Mouse (Mus musculus) olfactory bulb, adult 2 months (tissue): ENCODE results near the gene Il2rg. TPM values are rescaled to one million over a fixed set of nuclear protein-coding genes. Genes with fewer than 3 reads are reported as not detected.
A peak's percentile ranks its signal among the peaks of the same experiment; 100 is the strongest.

Experiments
- H3K27ac ChIP-seq: fragments of 200-500 bp; 2 replicates; pipeline ENCODE4 v1.5.1; 2012; ENCODE audit warnings: low read depth, low read length; ENCODE audit not compliant: insufficient read depth
- H3K4me1 ChIP-seq: fragments of 200-500 bp; 2 replicates; pipeline ENCODE4 v1.6.1; 2012; ENCODE audit warnings: low read length; ENCODE audit not compliant: control insufficient read depth, insufficient read depth
- H3K4me3 ChIP-seq: fragments of 200-500 bp; 2 replicates; pipeline ENCODE4 v1.5.1; 2012; ENCODE audit warnings: mild to moderate bottlenecking, low read depth, low read length, moderate library complexity; ENCODE audit not compliant: insufficient read depth
- CTCF ChIP-seq: fragments of 200-500 bp; IDR thresholded peaks from 2 replicates; pipeline ENCODE4 v1.5.1; 2012; ENCODE audit warnings: low read depth, mild to moderate bottlenecking, low read length, moderate library complexity; ENCODE audit not compliant: insufficient read depth
- POLR2A ChIP-seq: fragments of 200-500 bp; IDR thresholded peaks from 2 replicates; pipeline ENCODE4 v1.6.1; 2012; ENCODE audit warnings: mild to moderate bottlenecking, low read depth, low read length, moderate library complexity; ENCODE audit not compliant: insufficient read depth
- WGBS: fragments of 180-500 bp; shearing (Covaris S2); methylation state at CpG from one replicate; pipeline ENCODE4 v1.1.7; 2018; 5-methylcytosine and 5-hydroxymethylcytosine counted together
- polyA plus RNA-seq: library from polyadenylated mRNA; stranded (reverse); fragments of >200 nt; gene quantifications from 2 replicates; pipeline ENCODE4 v1.2.4, GENCODE M21; 2012; ENCODE audit warnings: low replicate concordance; ENCODE audit not compliant: missing spikeins, insufficient read depth, insufficient read length

Gene Il2rg
- polyA plus RNA-seq, 1 experiment = not detected

DNA sequence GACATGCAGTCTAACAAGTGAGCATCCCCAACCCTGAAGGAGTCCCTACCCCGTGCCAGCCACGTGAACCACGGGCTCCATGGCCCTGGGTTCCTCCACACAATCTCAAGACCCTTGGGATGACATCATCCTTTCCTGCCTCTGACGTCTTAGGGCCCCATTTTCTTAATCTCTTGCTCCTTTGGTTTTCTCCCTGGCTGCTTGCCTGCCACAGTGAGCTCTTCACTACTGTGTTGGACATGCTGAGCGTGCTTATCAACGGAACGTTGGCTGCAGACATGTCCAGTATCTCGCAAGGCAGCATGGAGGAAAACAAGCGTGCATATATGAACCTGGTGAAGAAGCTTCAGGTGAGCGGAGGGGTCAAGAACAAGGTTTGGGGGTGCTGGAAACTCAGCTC lies 22.1 kb upstream of the Il2rg start:
- TF ChIP-seq POLR2A (no peak), CTCF (no peak)
- WGBS = 81% methylated on average over 10 of the region's 10 CpGs
- Histone ChIP-seq H3K4me1 (no peaks in the 10 kb centered on the region), H3K27ac (no peak overlapping the region), H3K4me3 (no peak overlapping the region)

DNA sequence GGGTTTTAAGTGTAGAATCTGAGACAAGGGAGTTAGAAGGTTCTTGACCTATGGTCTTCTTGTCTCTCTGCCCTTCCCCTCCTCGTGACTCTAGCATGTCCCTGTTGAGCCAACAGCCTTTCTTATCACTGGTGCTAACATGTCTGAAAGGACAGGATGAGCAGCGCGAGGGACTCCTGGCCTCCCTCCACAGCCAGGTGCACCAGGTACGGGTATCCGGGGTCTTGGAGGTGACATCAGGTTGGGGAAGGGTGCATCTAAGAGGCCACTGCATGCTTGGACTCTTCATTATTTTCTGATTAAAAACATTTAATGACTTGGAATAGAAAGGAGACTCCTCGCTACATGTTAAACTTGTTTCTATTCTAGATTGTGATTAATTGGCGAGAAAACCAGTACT lies 21.0 kb upstream of the Il2rg start:
- TF ChIP-seq CTCF (no peak), POLR2A (no peak)
- WGBS = 90% methylated on average over 7 of the region's 7 CpGs
- Histone ChIP-seq H3K4me3 (no peak overlapping the region), H3K4me1 (no peaks in the 10 kb centered on the region), H3K27ac (no peak overlapping the region)

DNA sequence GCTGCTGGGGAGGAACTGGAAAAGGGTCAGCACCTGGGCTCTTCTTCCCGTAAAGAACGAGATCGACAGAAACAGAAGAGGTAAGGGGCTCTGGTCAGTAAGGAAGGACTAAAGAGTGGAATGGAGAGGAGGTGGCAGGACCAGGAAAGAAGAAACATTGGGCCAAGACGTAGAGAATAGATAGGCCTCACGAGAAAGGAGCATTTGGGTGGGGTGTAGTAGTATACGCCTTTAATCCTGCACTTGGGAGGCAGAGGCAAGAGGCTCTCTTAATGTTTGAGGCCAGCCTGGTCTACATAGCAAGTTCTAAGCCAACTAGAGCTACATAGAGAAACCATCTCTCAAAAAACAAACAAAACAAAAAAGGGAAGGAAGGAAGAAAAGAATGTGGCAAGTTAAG lies 20.4 kb upstream of the Il2rg start:
- Histone ChIP-seq H3K4me3 (no peak overlapping the region), H3K27ac (no peak overlapping the region), H3K4me1 (no peaks in the 10 kb centered on the region)
- TF ChIP-seq POLR2A = no peak
- TF ChIP-seq CTCF = no peak
- 93% methylated on average over 6 of the region's 6 CpGs for WGBS

DNA sequence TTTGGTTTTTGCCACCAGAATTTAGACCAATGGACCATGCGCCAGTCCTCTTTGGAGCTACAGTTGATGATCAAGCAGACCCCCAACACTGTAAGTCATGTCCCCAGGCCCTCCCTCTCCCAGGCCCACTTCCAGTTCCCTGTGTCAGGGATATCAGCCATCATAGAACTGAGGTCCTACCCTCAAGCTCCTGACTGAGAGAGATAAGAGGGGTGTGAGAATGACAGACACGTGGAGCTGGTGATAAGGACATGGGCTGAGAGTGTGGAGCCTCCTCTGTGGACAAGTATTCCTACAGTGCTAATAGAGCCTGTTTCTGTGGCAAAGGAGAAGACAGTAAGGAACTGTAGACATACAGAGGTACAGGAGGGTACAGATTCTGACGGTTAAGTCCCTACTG lies 19.5 kb upstream of the Il2rg start:
- 90% methylated on average over 3 of the region's 3 CpGs for WGBS
- Histone ChIP-seq H3K27ac (no peak overlapping the region), H3K4me1 (no peaks in the 10 kb centered on the region), H3K4me3 (no peak overlapping the region)
- no peak for TF ChIP-seq CTCF
- TF ChIP-seq POLR2A = no peak

DNA sequence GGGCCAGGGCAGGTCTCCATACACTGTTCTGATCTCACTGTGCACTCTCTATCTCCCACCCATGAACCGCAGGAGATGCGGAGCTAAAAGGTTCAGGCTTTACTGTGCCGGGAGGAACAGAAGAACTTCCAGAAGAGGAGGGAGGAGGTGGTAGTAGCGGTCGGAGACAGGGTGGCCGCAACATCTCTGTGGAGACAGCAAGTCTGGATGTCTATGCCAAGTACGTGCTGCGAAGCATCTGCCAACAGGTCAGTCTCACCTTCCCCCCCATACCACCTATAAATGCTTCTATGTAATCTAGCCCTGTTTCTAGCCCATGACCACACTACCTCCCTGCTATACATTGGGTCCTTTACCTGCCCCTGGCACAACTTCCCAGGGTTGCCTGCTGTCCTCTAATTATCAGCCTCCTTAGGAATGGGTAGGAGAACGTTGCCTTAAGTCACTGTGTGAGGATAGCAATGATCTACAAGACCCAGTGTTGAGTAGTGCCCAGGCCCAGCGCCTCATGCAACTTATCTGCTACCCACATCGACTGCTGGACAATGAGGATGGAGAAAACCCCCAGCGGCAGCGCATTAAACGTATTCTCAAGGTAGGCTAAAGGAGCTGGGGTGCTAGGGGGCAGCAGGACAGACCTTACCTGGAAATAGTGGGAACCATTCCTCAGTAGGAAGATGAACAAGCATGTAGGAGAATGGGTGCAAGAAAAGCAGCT lies 18.1 kb upstream of the Il2rg start:
- no peaks in the 10 kb centered on the region for H3K4me1 ChIP-seq
- TF ChIP-seq POLR2A (no peak), CTCF (no peak)
- 85% methylated on average over 14 of the region's 14 CpGs for WGBS
- no peak overlapping the region for H3K27ac ChIP-seq
- H3K4me3 ChIP-seq = no peak overlapping the region

DNA sequence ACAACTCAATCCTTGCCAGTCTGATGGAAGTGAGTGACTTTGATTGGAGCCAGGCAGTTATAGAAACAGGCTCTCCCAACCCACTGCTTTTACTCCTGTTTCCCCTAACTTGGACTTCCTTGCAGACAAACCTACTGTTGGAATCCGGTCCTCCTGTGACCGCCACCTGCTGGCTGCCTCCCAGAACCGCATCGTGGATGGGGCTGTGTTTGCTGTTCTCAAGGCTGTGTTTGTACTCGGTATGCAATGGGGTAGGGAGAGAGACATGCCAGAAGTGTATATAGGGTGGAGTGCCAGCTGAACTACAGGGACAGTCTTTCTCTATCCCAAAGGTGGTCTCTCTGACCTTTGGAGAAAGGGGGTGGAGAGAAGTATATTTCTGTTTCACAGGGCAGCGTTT lies 17.5 kb upstream of the Il2rg start:
- whole genome bisulfite sequencing = 20% methylated on average over 6 of the region's 6 CpGs
- TF ChIP-seq POLR2A = no peak
- TF ChIP-seq CTCF = peak; percentile 29; the same call in 1 of the 2 replicates

DNA sequence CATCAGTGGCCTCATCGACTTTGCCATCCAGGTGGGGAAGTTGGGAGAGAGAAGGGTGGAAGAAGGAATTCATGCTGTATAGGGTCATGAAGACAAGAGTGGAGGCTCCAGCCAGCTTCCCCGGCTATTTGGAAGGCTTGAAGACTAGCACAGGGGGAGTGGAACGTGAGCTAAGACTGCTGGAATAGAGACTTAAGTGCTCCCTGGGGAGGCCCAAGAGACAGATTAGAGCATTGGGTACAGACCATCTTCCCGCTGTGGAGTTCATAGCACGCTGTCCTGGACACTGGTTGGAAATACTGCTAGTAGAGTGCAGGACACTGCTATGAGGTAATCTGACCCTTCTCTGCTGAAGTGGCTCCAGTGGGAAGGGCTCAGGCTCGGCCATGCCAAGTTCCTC lies 14.8 kb upstream of the Il2rg start:
- 86% methylated on average over 6 of the region's 6 CpGs for WGBS
- TF ChIP-seq POLR2A (no peak), CTCF (no peak)
- no peak overlapping the region for H3K27ac ChIP-seq
- no peaks in the 10 kb centered on the region for H3K4me1 ChIP-seq
- H3K4me3 ChIP-seq = no peak overlapping the region

More for the DNA sequence above, 17.5 kb upstream of the Il2rg start:
- Histone ChIP-seq H3K27ac (no peak overlapping the region), H3K4me1 (no peaks in the 10 kb centered on the region), H3K4me3 (no peak overlapping the region)

DNA sequence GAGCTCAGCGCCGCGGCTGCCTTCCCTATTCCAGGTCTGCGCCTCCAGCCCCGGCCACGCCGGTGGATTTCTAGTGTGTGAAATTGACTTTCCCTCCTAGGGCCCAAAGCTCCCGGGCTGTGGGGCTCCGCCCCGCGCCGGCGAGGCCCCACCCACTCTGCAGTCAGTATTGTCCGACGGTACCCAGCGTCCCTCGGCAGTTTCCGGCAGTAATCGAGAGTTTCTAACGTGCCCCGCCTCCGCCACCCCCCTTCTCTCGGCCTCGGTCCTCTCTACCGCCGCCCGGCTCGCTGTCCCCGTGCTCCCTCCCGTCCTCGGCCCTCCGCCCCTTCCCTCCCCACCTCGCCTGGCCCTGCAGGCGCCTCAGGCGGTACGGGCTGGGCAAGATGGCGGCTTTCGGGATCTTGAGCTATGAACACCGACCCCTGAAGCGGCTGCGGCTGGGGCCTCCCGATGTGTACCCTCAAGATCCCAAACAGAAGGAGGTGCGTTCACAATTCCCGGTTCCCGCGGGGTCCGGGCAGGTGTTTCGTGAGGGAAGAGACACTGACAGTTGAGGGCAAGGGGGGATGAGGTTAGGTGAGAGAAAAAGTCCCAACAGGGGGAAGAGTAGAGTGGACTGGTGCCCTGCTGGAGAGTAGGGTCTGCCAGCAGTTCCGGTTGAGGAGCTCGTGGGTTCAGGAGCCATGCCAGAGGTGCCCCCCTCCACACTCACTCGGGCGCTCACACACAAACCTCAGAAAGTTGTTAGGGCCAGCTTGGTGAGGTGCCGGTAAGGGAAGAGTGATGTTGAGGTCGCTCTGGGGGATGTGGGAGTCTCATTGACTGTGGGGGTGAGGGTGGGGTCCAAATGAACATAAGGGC lies 6.1 kb upstream of the Il2rg start, which contains the start of gene Med12:
Gene Med12 (plus strand): TSS at position 156 of the 864 bp plus-strand sequence.
- Histone ChIP-seq H3K4me3 (peak within 1 kb of the TSS; percentile 91), H3K4me1 (no peaks in the 10 kb centered on the region), H3K27ac (no peak within 1 kb of the TSS)
- no peak for TF ChIP-seq CTCF
- no peak for TF ChIP-seq POLR2A
- WGBS = 18% methylated on average over 54 of the region's 54 CpGs

DNA sequence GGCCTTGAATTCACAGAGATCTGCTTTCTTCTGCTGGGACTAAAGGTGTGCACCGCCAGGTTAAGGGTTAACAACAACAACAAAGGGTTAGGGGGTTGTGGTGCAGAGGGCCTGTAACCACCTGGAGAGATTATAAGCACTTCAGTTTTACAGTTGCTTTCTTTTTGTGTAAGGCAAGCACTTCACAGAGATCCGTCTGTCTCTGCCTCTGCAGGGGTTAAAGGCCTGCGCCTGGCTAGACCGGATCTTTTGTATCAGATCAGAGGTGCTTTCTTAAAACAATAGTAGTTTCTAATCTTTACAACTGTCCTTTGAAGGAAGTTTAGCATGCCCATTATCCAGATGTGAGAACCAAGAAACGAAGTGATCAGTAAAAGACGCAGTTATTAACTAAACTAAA lies 5.4 kb upstream of the Il2rg start:
- WGBS = 20% methylated on average over 6 of the region's 6 CpGs
- Histone ChIP-seq H3K4me1 (no peaks in the 10 kb centered on the region), H3K4me3 (peak overlapping the region; percentile 91), H3K27ac (no peak overlapping the region)
- TF ChIP-seq CTCF = no peak
- no peak for TF ChIP-seq POLR2A
